In genomic region chr6:128839921-128840320, GRCm38 (mm10) we compare ENCODE assay signal across 8 mouse cellular contexts. TPM values are rescaled to one million over a fixed set of nuclear protein-coding genes. Genes with fewer than 3 reads are reported as not detected.
DNase-seq lines count a peak whose midpoint lies in the region; ATAC-seq and TF ChIP-seq lines count a peak whose summit lies in the region.

No protein-coding gene starts in this region.

- H3K9me3 ChIP-seq in heart, embryonic 14.5 days (ENCODE audit: control insufficient read depth, low read length), result no peaks in the 10 kb centered on the region
- no peaks in the 10 kb centered on the region for H3K9me3 ChIP-seq in hindbrain, postnatal 0 days (ENCODE audit: low read length)
- no peaks in the 10 kb centered on the region for H3K9me3 ChIP-seq in midbrain, embryonic 15.5 days

- no peaks in the 10 kb centered on the region for H3K27me3 ChIP-seq in heart, embryonic 14.5 days (ENCODE audit: control insufficient read depth, insufficient read depth, low read length)
- H3K27me3 ChIP-seq in hindbrain, postnatal 0 days (ENCODE audit: insufficient read depth, low read length), result no peaks in the 10 kb centered on the region
- no peaks in the 10 kb centered on the region for H3K27me3 ChIP-seq in midbrain, embryonic 15.5 days (replicated peaks)

- 60% methylated on average over 7 of the region's 7 CpGs for whole genome bisulfite sequencing in heart, embryonic 14.5 days
- 71% methylated on average over 7 of the region's 7 CpGs for WGBS in hindbrain, postnatal 0 days
- WGBS in midbrain, embryonic 15.5 days, result 72% methylated on average over 7 of the region's 7 CpGs

- H3K36me3 ChIP-seq in heart, embryonic 14.5 days (ENCODE audit: control insufficient read depth, insufficient read depth, low read length), result no peaks in the 10 kb centered on the region
- H3K36me3 ChIP-seq in hindbrain, postnatal 0 days (ENCODE audit: insufficient read depth, low read length), result no peaks in the 10 kb centered on the region
- no peaks in the 10 kb centered on the region for H3K36me3 ChIP-seq in midbrain, embryonic 15.5 days (replicated peaks)

- H3K4me3 ChIP-seq in heart, embryonic 14.5 days (ENCODE audit: control insufficient read depth in 1 of 2, insufficient read depth in 1 of 2, low read depth in 1 of 2, low read length in 2 of 2), result peak overlapping the region in 1 of 2 experiments; percentile 73; a peak in 2 of 4 replicates
- peak overlapping the region; percentile 88 for H3K4me3 ChIP-seq in hindbrain, postnatal 0 days (ENCODE audit: low read length)
- H3K4me3 ChIP-seq in midbrain, embryonic 15.5 days, result peak overlapping the region; percentile 89

- peaks cover 2 to 18% of the 10 kb centered on the region in 2 experiments; a peak in 3 of 4 replicates for H3K4me1 ChIP-seq in heart, embryonic 14.5 days (ENCODE audit: control insufficient read depth in 2 of 2, insufficient read depth in 2 of 2, low read length in 2 of 2)
- H3K4me1 ChIP-seq in hindbrain, postnatal 0 days (ENCODE audit: insufficient read depth, low read length), result 0 out of 2 replicates have a peak, but pooled peaks cover 3% of the 10 kb centered on the region
- H3K4me1 ChIP-seq in midbrain, embryonic 15.5 days, result peaks cover 32% of the 10 kb centered on the region

- no peak for ATAC-seq in heart, embryonic 14.5 days (ENCODE audit: insufficient number of reproducible peaks, insufficient read depth, low FRiP score, low read depth)
- ATAC-seq in hindbrain, postnatal 0 days, result no peak
- ATAC-seq in midbrain, embryonic 15.5 days (replicated peaks), result no peak

- DNase-seq in heart, adult 9 months (ENCODE audit: low spot score in 2 of 2), result no peak
- peak; percentile 14 for DNase-seq in brain, embryonic 14.5 days (ENCODE audit: low read depth)
- DNase-seq in hindbrain, postnatal 0 days (ENCODE audit: low spot score), result no peak
- no peak for DNase-seq in adipocyte (ENCODE audit: low spot score)
- DNase-seq in gastrocnemius, postnatal 36 days, result no peak
- no peak for DNase-seq in left cerebral cortex, postnatal 4 days

- no peak for TF ChIP-seq CTCF in brain, embryonic 14.5 days (IDR thresholded peaks at IDR 0.05; ENCODE audit: borderline replicate concordance, extremely low read depth, insufficient read depth, insufficient read length)
- TF ChIP-seq CTCF in hindbrain, postnatal 0 days (IDR thresholded peaks at IDR 0.05; ENCODE audit: low read depth), result no peak

- no peak for TF ChIP-seq POLR2A in brain, embryonic 14.5 days (IDR thresholded peaks at IDR 0.05; ENCODE audit: borderline replicate concordance, extremely low read depth, insufficient read depth, insufficient read length, poor library complexity, severe bottlenecking)

- intact Hi-C loops in gastrocnemius, postnatal 36 days (cut with DNase I), result loop anchor here (1.0 to 10.0 kb wide), 3 partner anchors 76 to 695 kb away; partner anchors contain the start of gene Gabarapl1
- intact Hi-C loops in left cerebral cortex, postnatal 4 days (cut with DNase I), result loop anchor here (2.0 to 10.0 kb wide), 3 partner anchors 33 to 525 kb away; no protein-coding TSS in a partner anchor

- no peak overlapping the region for H3K9ac ChIP-seq in heart, embryonic 14.5 days (ENCODE audit: low read length)
- no peak overlapping the region for H3K9ac ChIP-seq in hindbrain, postnatal 0 days (replicated peaks; ENCODE audit: low read length)
- H3K9ac ChIP-seq in midbrain, embryonic 15.5 days, result 0 out of 2 replicates have a peak overlapping the region, but pooled peaks have one; percentile 65

- H3K27ac ChIP-seq in heart, embryonic 14.5 days (replicated peaks in 1 of 2; ENCODE audit: control insufficient read depth in 1 of 2, insufficient read depth in 1 of 2, low read depth in 2 of 2, low read length in 2 of 2), result peak overlapping the region in 1 of 2 experiments; percentile 86; a peak in 1 of 4 replicates
- H3K27ac ChIP-seq in hindbrain, postnatal 0 days, result peak overlapping the region; percentile 94; the same call in 1 of the 2 replicates
- peak overlapping the region; percentile 91; the same call in 1 of the 2 replicates for H3K27ac ChIP-seq in midbrain, embryonic 15.5 days

- H3K4me2 ChIP-seq in heart, embryonic 14.5 days (ENCODE audit: low read length), result peak overlapping the region; percentile 89
- peak overlapping the region; percentile 81 for H3K4me2 ChIP-seq in hindbrain, postnatal 0 days (ENCODE audit: low read depth, low read length)
- peak overlapping the region; percentile 62 for H3K4me2 ChIP-seq in midbrain, embryonic 15.5 days

RNA-seq across cellular contexts. Expression of gene Klrb1b, which starts 13.8 kb away (rescaled TPM):
- polyA plus RNA-seq in heart, embryonic 14.5 days (2014; fragmentation: Nextera tagmentation; extraction: Ambion mirVana), result not detected in 2 replicates
- polyA plus RNA-seq in brain, embryonic 14.5 days (2012; rRNA removed), result 0.05 TPM in 1 of 2 replicates, not detected in the other
- not detected in 2 replicates for total RNA-seq in hindbrain, postnatal 0 days (2014; rRNA removed)
- polyA plus RNA-seq in hindbrain, postnatal 0 days (2015; fragmentation: Nextera tagmentation; extraction: Ambion mirVana), result not detected in 2 replicates
- polyA plus RNA-seq in midbrain, embryonic 15.5 days (2015; fragmentation: Nextera tagmentation; extraction: Ambion mirVana), result not detected in 2 replicates
- not detected for total RNA-seq in gastrocnemius, postnatal 36 days (2021)
- not detected for total RNA-seq in left cerebral cortex, postnatal 4 days (2021)

RNA-seq across cellular contexts. Expression of gene Gm44511, which starts 13.8 kb away (rescaled TPM):
- not detected in 2 replicates for polyA plus RNA-seq in heart, embryonic 14.5 days (2014; fragmentation: Nextera tagmentation; extraction: Ambion mirVana)
- polyA plus RNA-seq in brain, embryonic 14.5 days (2012; rRNA removed), result not detected in 2 replicates
- total RNA-seq in hindbrain, postnatal 0 days (2014; rRNA removed), result not detected in 2 replicates
- not detected in 2 replicates for polyA plus RNA-seq in hindbrain, postnatal 0 days (2015; fragmentation: Nextera tagmentation; extraction: Ambion mirVana)
- not detected in 2 replicates for polyA plus RNA-seq in midbrain, embryonic 15.5 days (2015; fragmentation: Nextera tagmentation; extraction: Ambion mirVana)
- not detected for total RNA-seq in gastrocnemius, postnatal 36 days (2021)
- total RNA-seq in left cerebral cortex, postnatal 4 days (2021), result not detected

RNA-seq across cellular contexts. Expression of gene Clec2i, which starts 47.5 kb away (rescaled TPM):
- 0.08 TPM in 1 of 2 replicates, not detected in the other for polyA plus RNA-seq in heart, embryonic 14.5 days (2014; fragmentation: Nextera tagmentation; extraction: Ambion mirVana)
- polyA plus RNA-seq in brain, embryonic 14.5 days (2012; rRNA removed), result not detected in 2 replicates
- not detected in 2 replicates for total RNA-seq in hindbrain, postnatal 0 days (2014; rRNA removed)
- 0.06 and 0.08 TPM in 2 replicates for polyA plus RNA-seq in hindbrain, postnatal 0 days (2015; fragmentation: Nextera tagmentation; extraction: Ambion mirVana)
- 0.06 TPM in 1 of 2 replicates, not detected in the other for polyA plus RNA-seq in midbrain, embryonic 15.5 days (2015; fragmentation: Nextera tagmentation; extraction: Ambion mirVana)
- under 1 TPM in 1 of 2 experiments, not detected in 1; 0.18 TPM for total RNA-seq in gastrocnemius, postnatal 36 days (2021)
- total RNA-seq in left cerebral cortex, postnatal 4 days (2021), result not detected

RNA-seq across cellular contexts. Expression of gene Klrb1c, which starts 50.9 kb away (rescaled TPM):
- not detected in 2 replicates for polyA plus RNA-seq in heart, embryonic 14.5 days (2014; fragmentation: Nextera tagmentation; extraction: Ambion mirVana)
- polyA plus RNA-seq in brain, embryonic 14.5 days (2012; rRNA removed), result 0.05 and 0.07 TPM in 2 replicates
- total RNA-seq in hindbrain, postnatal 0 days (2014; rRNA removed), result 0.10 TPM in 1 of 2 replicates, not detected in the other
- polyA plus RNA-seq in hindbrain, postnatal 0 days (2015; fragmentation: Nextera tagmentation; extraction: Ambion mirVana), result 0.13 and 0.14 TPM in 2 replicates
- polyA plus RNA-seq in midbrain, embryonic 15.5 days (2015; fragmentation: Nextera tagmentation; extraction: Ambion mirVana), result 0.12 and 0.13 TPM in 2 replicates
- not detected for total RNA-seq in gastrocnemius, postnatal 36 days (2021)
- total RNA-seq in left cerebral cortex, postnatal 4 days (2021), result not detected

RNA-seq across cellular contexts. Expression of gene BC035044, which starts 51.0 kb away (rescaled TPM):
- polyA plus RNA-seq in heart, embryonic 14.5 days (2014; fragmentation: Nextera tagmentation; extraction: Ambion mirVana), result 0.34 TPM in 1 of 2 replicates, not detected in the other
- polyA plus RNA-seq in brain, embryonic 14.5 days (2012; rRNA removed), result 0.30 and 0.49 TPM in 2 replicates
- total RNA-seq in hindbrain, postnatal 0 days (2014; rRNA removed), result 0.61 TPM in 1 of 2 replicates, not detected in the other
- 0.39 and 0.88 TPM in 2 replicates for polyA plus RNA-seq in hindbrain, postnatal 0 days (2015; fragmentation: Nextera tagmentation; extraction: Ambion mirVana)
- 0.51 and 0.62 TPM in 2 replicates for polyA plus RNA-seq in midbrain, embryonic 15.5 days (2015; fragmentation: Nextera tagmentation; extraction: Ambion mirVana)
- total RNA-seq in gastrocnemius, postnatal 36 days (2021), result not detected
- total RNA-seq in left cerebral cortex, postnatal 4 days (2021), result 1 to 10 TPM in 1 of 2 experiments, under 1 TPM in 1; 0.64 to 1.0 TPM
